Mouse (Mus musculus): ENCODE results near the gene Myo15.
"Not testable (repeated sequence)": the region's sequence is repeated elsewhere in the genome, so short reads cannot be mapped to it uniquely, and the experiment has no call there.

Gene Myo15

GRCm38 (mm10) chr11:60545433-60545832, 76.3 kb downstream of the Myo15 start:
- no peak for DNase-seq (ENCODE audit: low read depth, low spot score)

DNA sequence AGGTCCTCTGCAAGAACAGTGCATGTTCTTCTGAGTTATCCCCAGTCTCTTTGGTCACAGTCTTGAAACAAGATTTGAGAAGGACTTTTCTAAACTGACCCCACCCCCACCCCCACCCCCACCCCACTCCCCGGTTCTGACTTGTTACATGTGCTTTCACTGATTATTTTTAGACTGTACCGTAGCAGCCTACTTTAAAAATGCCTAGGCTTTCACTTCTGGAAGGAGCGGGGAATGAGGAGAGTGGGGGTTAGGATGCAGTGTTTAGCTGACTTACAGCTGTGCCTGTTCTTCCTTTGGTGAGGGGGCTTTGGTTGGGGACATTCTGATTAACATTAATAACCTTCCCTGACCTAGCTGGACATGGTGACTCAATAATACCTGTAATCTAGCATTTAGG, 79.0 kb downstream of the Myo15 start:
- no peak for DNase-seq (ENCODE audit: low read depth, low spot score)

DNA sequence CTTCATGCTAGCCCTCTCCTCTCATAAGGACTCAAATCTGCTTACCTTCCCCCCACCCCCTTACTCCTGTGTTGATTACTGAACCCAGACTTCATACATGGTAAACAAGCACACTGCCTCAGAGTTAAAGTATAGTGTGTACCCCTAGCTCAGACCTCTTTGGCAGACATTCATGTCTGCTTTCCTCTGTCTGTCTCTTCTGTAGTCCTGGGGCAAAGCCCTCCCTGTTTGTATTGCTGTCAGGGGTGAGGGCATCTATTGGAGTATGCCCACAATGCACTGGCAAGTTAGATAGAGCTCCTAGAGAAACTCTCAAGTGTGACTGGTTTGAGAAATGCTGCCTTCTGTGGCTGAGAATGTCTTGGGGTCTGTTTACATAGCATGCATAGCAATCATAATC, 84.0 kb downstream of the Myo15 start:
- no peak for DNase-seq (ENCODE audit: low read depth, low spot score)

DNA sequence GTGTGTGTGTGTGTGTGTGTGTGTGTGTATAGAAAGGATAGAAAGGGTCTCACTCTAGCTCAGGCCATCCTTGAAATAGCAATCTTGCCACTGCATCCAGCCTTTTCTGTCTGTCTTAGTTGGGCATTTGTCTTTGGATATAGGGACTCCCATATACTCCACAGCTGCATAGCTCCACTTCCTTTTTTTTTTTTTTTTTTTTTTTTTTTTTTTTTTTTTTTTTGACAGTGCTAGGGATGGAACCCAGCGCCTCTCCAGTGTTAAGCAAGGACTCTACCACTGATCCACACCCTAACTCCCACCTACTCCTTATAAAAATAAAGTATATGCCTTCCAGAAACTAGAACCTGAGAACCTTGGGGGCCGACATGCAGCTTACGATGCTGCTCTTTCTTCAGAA, 88.5 kb downstream of the Myo15 start:
- no peak for DNase-seq (ENCODE audit: low read depth, low spot score)

- DNase-seq (ENCODE audit: low read depth, low spot score): no peak
These were observed 90.2 kb downstream of the Myo15 start for GRCm38 (mm10) chr11:60559342-60559741.

GRCm38 (mm10) chr11:60574006-60574405, 104.9 kb downstream of the Myo15 start:
- not testable (repeated sequence) for DNase-seq (ENCODE audit: low read depth, low spot score)
